Mouse (Mus musculus) heart, embryonic 13.5 days (tissue): Measurements from ENCODE around the gene Dnm3. TPM values are rescaled to one million over a fixed set of nuclear protein-coding genes. Genes with fewer than 3 reads are reported as not detected.

Experiments
- ATAC-seq: fragments of 200-750 bp; cut with Nextera tagmentation; 2 replicates; pipeline ENCODE4 v1.8.0; 2017; ENCODE audit warnings: moderate TSS enrichment; ENCODE audit not compliant: insufficient number of reproducible peaks, low FRiP score, low TSS enrichment; ENCODE audit errors: extremely low read depth
- H3K27ac ChIP-seq: fragments of 300-500 bp; sonication (generic); replicated peaks from 2 replicates; pipeline ENCODE4 v1.5.1; 2015; ENCODE audit warnings: moderate library complexity, mild to moderate bottlenecking, inconsistent platforms
- H3K27me3 ChIP-seq: fragments of 300-500 bp; sonication (generic); replicated peaks from 2 replicates; pipeline ENCODE4 v1.6.1; 2015; ENCODE audit warnings: mild to moderate bottlenecking, inconsistent platforms
- H3K36me3 ChIP-seq: fragments of 300-500 bp; sonication (generic); 2 replicates; pipeline ENCODE4 v1.6.1; 2015; ENCODE audit warnings: mild to moderate bottlenecking, inconsistent platforms
- H3K4me1 ChIP-seq: fragments of 300-500 bp; sonication (generic); 2 replicates; pipeline ENCODE4 v1.6.1; 2015; ENCODE audit warnings: inconsistent platforms
- H3K4me2 ChIP-seq: fragments of 300-500 bp; sonication (generic); 2 replicates; pipeline ENCODE4 v1.6.1; 2015; ENCODE audit warnings: inconsistent platforms, mild to moderate bottlenecking, moderate library complexity
- H3K4me3 ChIP-seq: fragments of 300-500 bp; sonication (generic); 2 replicates; pipeline ENCODE4 v1.5.1; 2015; ENCODE audit warnings: moderate library complexity, mild to moderate bottlenecking, inconsistent platforms
- H3K9ac ChIP-seq: fragments of 300-500 bp; sonication (generic); 2 replicates; pipeline ENCODE4 v1.6.1; 2015; ENCODE audit warnings: inconsistent platforms, mild to moderate bottlenecking, moderate library complexity
- H3K9me3 ChIP-seq: fragments of 300-500 bp; sonication (generic); 2 replicates; pipeline ENCODE4 v1.6.1; 2016; ENCODE audit warnings: inconsistent platforms
- WGBS: fragments of 180-500 bp; shearing (Covaris S2); methylation state at CpG from one replicate; pipeline ENCODE4 v1.1.7; 2015; ENCODE audit warnings: mixed read lengths; 5-methylcytosine and 5-hydroxymethylcytosine counted together
- polyA plus RNA-seq: library from polyadenylated mRNA; unstranded; fragments of >200 nt; fragmentation: Nextera tagmentation; extraction: Ambion mirVana; gene quantifications from 2 replicates; pipeline ENCODE4 v1.2.1, GENCODE M21; 2015

Gene Dnm3
- polyA plus RNA-seq, 1 experiment from 2014 or later: 1.3 TPM

GRCm38 (mm10) chr1:162358036-162358435, 119.8 kb downstream of the Dnm3 start:
- Histone ChIP-seq H3K4me2 (0 out of 2 replicates have a peak overlapping the region, but pooled peaks have one; percentile 34), H3K9ac (no peak overlapping the region), H3K27ac (no peak overlapping the region), H3K36me3 (no peaks in the 10 kb centered on the region), H3K4me3 (no peak overlapping the region), H3K9me3 (no peaks in the 10 kb centered on the region), H3K4me1 (peaks cover 16% of the 10 kb centered on the region), H3K27me3 (no peaks in the 10 kb centered on the region)
- 28% methylated on average over 8 of the region's 8 CpGs for WGBS
- no peak for ATAC-seq

- no peaks in the 10 kb centered on the region for H3K27me3 ChIP-seq
- peaks cover 4% of the 10 kb centered on the region for H3K4me1 ChIP-seq
- H3K9me3 ChIP-seq: no peaks in the 10 kb centered on the region
- no peak for ATAC-seq
- H3K27ac ChIP-seq: no peak overlapping the region
- no peak overlapping the region for H3K4me2 ChIP-seq
- H3K4me3 ChIP-seq: no peak overlapping the region
- H3K9ac ChIP-seq: no peak overlapping the region
- H3K36me3 ChIP-seq: no peaks in the 10 kb centered on the region
- 48% methylated on average over 5 of the region's 5 CpGs for WGBS
These were observed 121.4 kb downstream of the Dnm3 start for GRCm38 (mm10) chr1:162356481-162356880.

- Histone ChIP-seq H3K9me3 (no peaks in the 10 kb centered on the region), H3K36me3 (no peaks in the 10 kb centered on the region), H3K9ac (no peak overlapping the region), H3K4me1 (peaks cover 4% of the 10 kb centered on the region), H3K4me2 (no peak overlapping the region), H3K4me3 (no peak overlapping the region), H3K27ac (no peak overlapping the region), H3K27me3 (no peaks in the 10 kb centered on the region)
- 64% methylated on average over 4 of the region's 4 CpGs for WGBS
- no peak for ATAC-seq
These were observed 123.1 kb downstream of the Dnm3 start for GRCm38 (mm10) chr1:162354780-162355179.

GRCm38 (mm10) chr1:162353831-162354230, 124.0 kb downstream of the Dnm3 start:
- 78% methylated on average over 4 of the region's 4 CpGs for WGBS
- no peak overlapping the region for H3K4me3 ChIP-seq
- H3K27me3 ChIP-seq: no peaks in the 10 kb centered on the region
- H3K4me2 ChIP-seq: no peak overlapping the region
- H3K27ac ChIP-seq: no peak overlapping the region
- no peaks in the 10 kb centered on the region for H3K9me3 ChIP-seq
- H3K9ac ChIP-seq: no peak overlapping the region
- no peak for ATAC-seq
- H3K36me3 ChIP-seq: no peaks in the 10 kb centered on the region
- no peaks in the 10 kb centered on the region for H3K4me1 ChIP-seq

GRCm38 (mm10) chr1:162349306-162349705, 128.5 kb downstream of the Dnm3 start:
- H3K36me3 ChIP-seq: no peaks in the 10 kb centered on the region
- H3K4me1 ChIP-seq: no peaks in the 10 kb centered on the region
- H3K9me3 ChIP-seq: no peaks in the 10 kb centered on the region
- no peaks in the 10 kb centered on the region for H3K27me3 ChIP-seq
- no peak overlapping the region for H3K9ac ChIP-seq
- no peak overlapping the region for H3K4me3 ChIP-seq
- no peak overlapping the region for H3K4me2 ChIP-seq
- WGBS: 72% methylated on average over 6 of the region's 6 CpGs
- no peak overlapping the region for H3K27ac ChIP-seq
- ATAC-seq: no peak

- 79% methylated on average over 4 of the region's 4 CpGs for WGBS
- H3K4me1 ChIP-seq: no peaks in the 10 kb centered on the region
- H3K27ac ChIP-seq: no peak overlapping the region
- no peaks in the 10 kb centered on the region for H3K9me3 ChIP-seq
- H3K4me2 ChIP-seq: no peak overlapping the region
- no peak overlapping the region for H3K9ac ChIP-seq
- no peak overlapping the region for H3K4me3 ChIP-seq
- ATAC-seq: no peak
- H3K36me3 ChIP-seq: no peaks in the 10 kb centered on the region
- no peaks in the 10 kb centered on the region for H3K27me3 ChIP-seq
These were observed 131.3 kb downstream of the Dnm3 start for GRCm38 (mm10) chr1:162346456-162347011.

- WGBS: 89% methylated on average over 1 of the region's 1 CpGs
- H3K4me3 ChIP-seq: no peak overlapping the region
- no peaks in the 10 kb centered on the region for H3K4me1 ChIP-seq
- no peak for ATAC-seq
- H3K4me2 ChIP-seq: no peak overlapping the region
- H3K9me3 ChIP-seq: no peaks in the 10 kb centered on the region
- no peak overlapping the region for H3K27ac ChIP-seq
- no peaks in the 10 kb centered on the region; the same call in 1 of the 2 replicates for H3K27me3 ChIP-seq
- H3K36me3 ChIP-seq: no peaks in the 10 kb centered on the region
- no peak overlapping the region for H3K9ac ChIP-seq
These were observed 140.7 kb downstream of the Dnm3 start for GRCm38 (mm10) chr1:162337170-162337569.

GRCm38 (mm10) chr1:162336640-162337039, 141.2 kb downstream of the Dnm3 start:
- no peaks in the 10 kb centered on the region for H3K4me1 ChIP-seq
- H3K4me3 ChIP-seq: no peak overlapping the region
- H3K27me3 ChIP-seq: no peaks in the 10 kb centered on the region; the same call in 1 of the 2 replicates
- ATAC-seq: no peak
- no peaks in the 10 kb centered on the region for H3K36me3 ChIP-seq
- no peaks in the 10 kb centered on the region for H3K9me3 ChIP-seq
- 23% methylated on average over 1 of the region's 1 CpGs for WGBS
- H3K4me2 ChIP-seq: no peak overlapping the region
- no peak overlapping the region for H3K27ac ChIP-seq
- no peak overlapping the region for H3K9ac ChIP-seq

- 63% methylated on average over 3 of the region's 3 CpGs for WGBS
- Histone ChIP-seq H3K4me1 (no peaks in the 10 kb centered on the region), H3K9me3 (no peaks in the 10 kb centered on the region), H3K27ac (no peak overlapping the region), H3K27me3 (no peaks in the 10 kb centered on the region; the same call in 1 of the 2 replicates), H3K4me2 (no peak overlapping the region), H3K9ac (no peak overlapping the region), H3K36me3 (no peaks in the 10 kb centered on the region), H3K4me3 (no peak overlapping the region)
- no peak for ATAC-seq
These were observed 141.6 kb downstream of the Dnm3 start for GRCm38 (mm10) chr1:162336224-162336623.

GRCm38 (mm10) chr1:162328673-162329072, 149.2 kb downstream of the Dnm3 start:
- 61% methylated on average over 4 of the region's 4 CpGs for WGBS
- no peak for ATAC-seq
- H3K9me3 ChIP-seq: no peaks in the 10 kb centered on the region
- no peak overlapping the region for H3K27ac ChIP-seq
- H3K4me1 ChIP-seq: no peaks in the 10 kb centered on the region
- H3K9ac ChIP-seq: no peak overlapping the region
- H3K4me3 ChIP-seq: no peak overlapping the region
- H3K27me3 ChIP-seq: no peaks in the 10 kb centered on the region
- H3K36me3 ChIP-seq: no peaks in the 10 kb centered on the region
- no peak overlapping the region for H3K4me2 ChIP-seq

GRCm38 (mm10) chr1:162327631-162328030, 150.2 kb downstream of the Dnm3 start:
- Histone ChIP-seq H3K27ac (no peak overlapping the region), H3K4me1 (no peaks in the 10 kb centered on the region), H3K9ac (no peak overlapping the region), H3K36me3 (no peaks in the 10 kb centered on the region), H3K9me3 (no peaks in the 10 kb centered on the region), H3K4me2 (no peak overlapping the region), H3K27me3 (no peaks in the 10 kb centered on the region), H3K4me3 (no peak overlapping the region)
- WGBS: 58% methylated on average over 2 of the region's 2 CpGs
- ATAC-seq: no peak

GRCm38 (mm10) chr1:162324412-162324811, 153.4 kb downstream of the Dnm3 start:
- Histone ChIP-seq H3K4me1 (no peaks in the 10 kb centered on the region), H3K4me2 (no peak overlapping the region), H3K36me3 (no peaks in the 10 kb centered on the region), H3K4me3 (no peak overlapping the region), H3K27ac (no peak overlapping the region), H3K9ac (no peak overlapping the region), H3K27me3 (no peaks in the 10 kb centered on the region), H3K9me3 (no peaks in the 10 kb centered on the region)
- WGBS: 65% methylated on average over 4 of the region's 4 CpGs
- no peak for ATAC-seq
